Mouse (Mus musculus) spleen, adult 2 months (tissue): ENCODE measurements around the gene Ffar3. TPM values are rescaled to one million over a fixed set of nuclear protein-coding genes. Genes with fewer than 3 reads are reported as not detected.

ENCODE experiments used
- DNase-seq, 2 experiments: peaks; one replicate each; pipeline versions ENCODE4 v3.0.0 to v3.0.0-alpha.2; 2012 to 2021; ENCODE audit warnings: low spot score in 2 of 2, low read depth in 1 of 2
- H3K27ac ChIP-seq: fragments of 200-500 bp; 2 replicates; pipeline ENCODE4 v1.5.1; 2012; ENCODE audit warnings: low read length, inconsistent platforms; ENCODE audit not compliant: insufficient read depth
- H3K27me3 ChIP-seq: fragments of 200-500 bp; 2 replicates; pipeline ENCODE4 v1.6.1; 2012; ENCODE audit warnings: mild to moderate bottlenecking, moderate library complexity, low read length, inconsistent platforms; ENCODE audit not compliant: control insufficient read depth, insufficient read depth
- H3K36me3 ChIP-seq: fragments of 200-500 bp; 2 replicates; pipeline ENCODE4 v1.6.1; 2012; ENCODE audit warnings: mild to moderate bottlenecking, low read length, inconsistent platforms; ENCODE audit not compliant: control insufficient read depth, insufficient read depth
- H3K4me1 ChIP-seq: fragments of 200-500 bp; 2 replicates; pipeline ENCODE4 v1.6.1; 2011; ENCODE audit warnings: inconsistent platforms; ENCODE audit not compliant: control insufficient read depth, insufficient read depth, insufficient read length
- H3K4me3 ChIP-seq: fragments of 200-500 bp; 2 replicates; pipeline ENCODE4 v1.5.1; 2011; ENCODE audit warnings: mild to moderate bottlenecking, inconsistent platforms; ENCODE audit not compliant: insufficient read depth, insufficient read length; ENCODE audit errors: extremely low read depth
- CTCF ChIP-seq: fragments of 200-500 bp; IDR thresholded peaks from 2 replicates; pipeline ENCODE4 v1.5.1; 2011; ENCODE audit warnings: mild to moderate bottlenecking, inconsistent platforms; ENCODE audit not compliant: insufficient read depth, insufficient read length, insufficient replicate concordance; ENCODE audit errors: extremely low read depth
- POLR2A ChIP-seq: fragments of 200-500 bp; IDR thresholded peaks from 2 replicates; pipeline ENCODE4 v1.6.1; 2011; ENCODE audit warnings: low read depth, low read length, inconsistent platforms
- WGBS: fragments of 180-500 bp; shearing (Covaris S2); methylation state at CpG from one replicate; pipeline ENCODE4 v1.1.7; 2018; 5-methylcytosine and 5-hydroxymethylcytosine counted together
- polyA plus RNA-seq: library from polyadenylated mRNA; depleted of rRNA; stranded (reverse); fragments of >200 nt; gene quantifications from 2 replicates; pipeline ENCODE4 v1.2.3, GENCODE M21; 2012

Gene Ffar3
- polyA plus RNA-seq, 1 experiment = 0.84 TPM

GRCm38 (mm10) chr7:30863386-30863785 is 7.4 kb upstream of the Ffar3 start:
- Histone ChIP-seq H3K4me1 (peaks cover 8% of the 10 kb centered on the region; the same call in 1 of the 2 replicates), H3K36me3 (peaks cover 24% of the 10 kb centered on the region), H3K4me3 (no peak overlapping the region), H3K27me3 (no peaks in the 10 kb centered on the region), H3K27ac (peak overlapping the region; percentile 13)
- no peak for TF ChIP-seq POLR2A
- no peak for TF ChIP-seq CTCF
- DNase-seq = no peak
- whole genome bisulfite sequencing = 36% methylated on average over 8 of the region's 8 CpGs

GRCm38 (mm10) chr7:30861464-30861863 is 5.5 kb upstream of the Ffar3 start, which contains the start of gene Ffar1:
TSS of gene Ffar1 (minus strand) at chr7:30861564.
- 85% methylated on average over 12 of the region's 12 CpGs for WGBS
- TF ChIP-seq CTCF (no peak), POLR2A (no peak)

GRCm38 (mm10) chr7:30859635-30860402 is 3.8 kb upstream of the Ffar3 start:
- H3K27ac ChIP-seq = no peak overlapping the region
- 9% methylated on average over 13 of the region's 16 CpGs for WGBS
- peaks cover 15% of the 10 kb centered on the region; the same call in 1 of the 2 replicates for H3K4me1 ChIP-seq
- DNase-seq = peak; percentile 51 to 53
- peak; percentile 76; the same call in 1 of the 2 replicates for TF ChIP-seq CTCF
- no peak for TF ChIP-seq POLR2A
- H3K36me3 ChIP-seq = peaks cover 2% of the 10 kb centered on the region; the same call in 1 of the 2 replicates
- H3K4me3 ChIP-seq = peak overlapping the region; percentile 14; the same call in 1 of the 2 replicates
- no peaks in the 10 kb centered on the region for H3K27me3 ChIP-seq

More at GRCm38 (mm10) chr7:30861464-30861863, 5.5 kb upstream of the Ffar3 start, which contains the start of gene Ffar1:
- no peak for DNase-seq
- Histone ChIP-seq H3K27ac (no peak within 1 kb of the TSS), H3K4me1 (peaks cover 15% of the 10 kb centered on the region; the same call in 1 of the 2 replicates), H3K27me3 (no peaks in the 10 kb centered on the region), H3K36me3 (peaks cover 11% of the 10 kb centered on the region), H3K4me3 (no peak within 1 kb of the TSS)

GRCm38 (mm10) chr7:30859290-30859634 is 3.3 kb upstream of the Ffar3 start:
- no peak overlapping the region for H3K27ac ChIP-seq
- DNase-seq = peak; percentile 76 to 85
- no peak overlapping the region for H3K4me3 ChIP-seq
- H3K4me1 ChIP-seq = peaks cover 15% of the 10 kb centered on the region; the same call in 1 of the 2 replicates
- H3K27me3 ChIP-seq = no peaks in the 10 kb centered on the region
- TF ChIP-seq CTCF (peak; percentile 91; the same call in 1 of the 2 replicates), POLR2A (no peak)
- H3K36me3 ChIP-seq = no peaks in the 10 kb centered on the region

GRCm38 (mm10) chr7:30857746-30858145 is 1.8 kb upstream of the Ffar3 start:
- WGBS = 56% methylated on average over 1 of the region's 1 CpGs
- H3K27me3 ChIP-seq = no peaks in the 10 kb centered on the region
- DNase-seq = no peak
- no peak overlapping the region for H3K4me3 ChIP-seq
- no peaks in the 10 kb centered on the region for H3K36me3 ChIP-seq
- H3K4me1 ChIP-seq = peaks cover 10% of the 10 kb centered on the region; the same call in 1 of the 2 replicates
- H3K27ac ChIP-seq = peak overlapping the region; percentile 8; the same call in 1 of the 2 replicates
- TF ChIP-seq CTCF (no peak), POLR2A (no peak)

GRCm38 (mm10) chr7:30851421-30851820 is 4.6 kb downstream of the Ffar3 start:
- H3K27me3 ChIP-seq = no peaks in the 10 kb centered on the region
- no peaks in the 10 kb centered on the region for H3K36me3 ChIP-seq
- no peak overlapping the region for H3K4me3 ChIP-seq
- TF ChIP-seq POLR2A (no peak), CTCF (no peak)
- H3K27ac ChIP-seq = no peak overlapping the region
- WGBS = 91% methylated on average over 1 of the region's 1 CpGs
- no peak for DNase-seq
- no peaks in the 10 kb centered on the region for H3K4me1 ChIP-seq

GRCm38 (mm10) chr7:30847934-30848333 is 8.0 kb downstream of the Ffar3 start:
- no peaks in the 10 kb centered on the region for H3K36me3 ChIP-seq
- WGBS = 89% methylated on average over 6 of the region's 6 CpGs
- peaks cover under 1% of the 10 kb centered on the region; the same call in 1 of the 2 replicates for H3K4me1 ChIP-seq
- H3K4me3 ChIP-seq = no peak overlapping the region
- no peak for TF ChIP-seq CTCF
- TF ChIP-seq POLR2A = no peak
- no peak for DNase-seq
- no peaks in the 10 kb centered on the region for H3K27me3 ChIP-seq
- no peak overlapping the region for H3K27ac ChIP-seq
